Mouse (Mus musculus) c-Kit-positive CD71-positive TER-119-negative erythroid progenitor cells, embryonic 14.5 days (primary cell): ENCODE measurements around the gene Hap1.
A peak's percentile ranks its signal among the peaks of the same experiment; 100 is the strongest.
"Not testable (repeated sequence)": the region's sequence is repeated elsewhere in the genome, so short reads cannot be mapped to it uniquely, and the experiment has no call there.

ENCODE experiments used
- DNase-seq: peaks from one replicate; pipeline ENCODE4 v3.0.0-alpha.2; 2013; ENCODE audit warnings: low read depth

Gene Hap1

GRCm38 (mm10) chr11:100355151-100355951, 577 bp downstream of the Hap1 start:
- no peak for DNase-seq

GRCm38 (mm10) chr11:100352076-100352857, 3.7 kb downstream of the Hap1 start:
- no peak for DNase-seq

- DNase-seq, result no peak
Measured at GRCm38 (mm10) chr11:100344269-100344668, 11.7 kb downstream of the Hap1 start.

- DNase-seq, result no peak
Measured at GRCm38 (mm10) chr11:100335731-100336130, 20.2 kb downstream of the Hap1 start.

- DNase-seq, result no peak
Measured at GRCm38 (mm10) chr11:100333944-100334457, 21.9 kb downstream of the Hap1 start, which contains the start of gene Gast. TSS of gene Gast (plus strand) at chr11:100334407.

GRCm38 (mm10) chr11:100332766-100333515, 23.0 kb downstream of the Hap1 start:
- DNase-seq, result no peak

- not testable (repeated sequence) for DNase-seq
Measured at GRCm38 (mm10) chr11:100330816-100331375, 25.0 kb downstream of the Hap1 start.

GRCm38 (mm10) chr11:100330235-100330634, 25.7 kb downstream of the Hap1 start:
- no peak for DNase-seq

- DNase-seq, result no peak
Measured at GRCm38 (mm10) chr11:100327761-100328160, 28.2 kb downstream of the Hap1 start.

- DNase-seq, result no peak
Measured at GRCm38 (mm10) chr11:100327316-100327715, 28.6 kb downstream of the Hap1 start.

GRCm38 (mm10) chr11:100325062-100325629, 30.8 kb downstream of the Hap1 start:
- DNase-seq, result no peak

- DNase-seq, result peak; percentile 92
Measured at GRCm38 (mm10) chr11:100323578-100323977, 32.4 kb downstream of the Hap1 start.

- peak; percentile 30 for DNase-seq
Measured at GRCm38 (mm10) chr11:100322591-100323258, 33.2 kb downstream of the Hap1 start.

GRCm38 (mm10) chr11:100321479-100322305, 34.2 kb downstream of the Hap1 start:
- DNase-seq, result not testable (repeated sequence)

- DNase-seq, result not testable (repeated sequence)
Measured at GRCm38 (mm10) chr11:100320701-100321410, 35.1 kb downstream of the Hap1 start.

- DNase-seq, result peak; percentile 95
Measured at GRCm38 (mm10) chr11:100320172-100320630, 35.7 kb downstream of the Hap1 start.

GRCm38 (mm10) chr11:100319492-100320171, 36.3 kb downstream of the Hap1 start, which contains the start of gene Eif1:
TSS of gene Eif1 (plus strand) at chr11:100319885.
- peak; percentile 100 for DNase-seq
